Mouse (Mus musculus) liver, adult 2 months (tissue): ENCODE measurements around the gene Gm21983. TPM values are rescaled to one million over a fixed set of nuclear protein-coding genes. Genes with fewer than 3 reads are reported as not detected.

Source experiments
- DNase-seq: peaks from one replicate; pipeline ENCODE4 v3.0.0-alpha.2; 2011; ENCODE audit warnings: low read depth, low spot score; ENCODE audit errors: extremely low read depth
- H3K27ac ChIP-seq: fragments of 200-500 bp; replicated peaks from 2 replicates; pipeline ENCODE4 v1.5.1; 2012; ENCODE audit warnings: low read depth, mild to moderate bottlenecking, control low read depth, inconsistent platforms, low read length; ENCODE audit not compliant: insufficient read depth
- H3K27me3 ChIP-seq: fragments of 200-500 bp; 2 replicates; pipeline ENCODE4 v1.6.1; 2012; ENCODE audit warnings: mild to moderate bottlenecking, moderate library complexity, low read length, inconsistent platforms; ENCODE audit not compliant: control insufficient read depth, insufficient read depth
- H3K36me3 ChIP-seq: fragments of 200-500 bp; 2 replicates; pipeline ENCODE4 v1.6.1; 2012; ENCODE audit warnings: low read length, inconsistent platforms; ENCODE audit not compliant: control insufficient read depth, insufficient read depth
- H3K4me1 ChIP-seq: fragments of 200-500 bp; 2 replicates; pipeline ENCODE4 v1.6.1; 2011; ENCODE audit warnings: low read length; ENCODE audit not compliant: control insufficient read depth, insufficient read depth
- H3K4me3 ChIP-seq: fragments of 200-500 bp; 2 replicates; pipeline ENCODE4 v1.5.1; 2011; ENCODE audit warnings: low read depth, mild to moderate bottlenecking, control low read depth, low read length, moderate library complexity; ENCODE audit not compliant: insufficient read depth
- H3K79me2 ChIP-seq: fragments of 200-500 bp; 2 replicates; pipeline ENCODE4 v1.6.1; 2012; ENCODE audit warnings: inconsistent platforms, mild to moderate bottlenecking, low read length, moderate library complexity; ENCODE audit not compliant: control insufficient read depth, insufficient read depth
- H3K9ac ChIP-seq: fragments of 200-500 bp; 2 replicates; pipeline ENCODE4 v1.6.1; 2012; ENCODE audit warnings: low read depth, mild to moderate bottlenecking, control low read depth, inconsistent platforms, low read length
- CTCF ChIP-seq: fragments of 200-500 bp; IDR thresholded peaks from 2 replicates; pipeline ENCODE4 v1.5.1; 2011; ENCODE audit warnings: low read depth, low read length, control low read depth
- POLR2A ChIP-seq: fragments of 200-500 bp; IDR thresholded peaks from 2 replicates; pipeline ENCODE4 v1.6.1; 2011; ENCODE audit warnings: low read length, control low read depth; ENCODE audit not compliant: insufficient read depth; ENCODE audit errors: extremely low read depth
- WGBS: fragments of 180-500 bp; shearing (Covaris S2); methylation state at CpG from one replicate; pipeline ENCODE4 v1.1.7; 2018; 5-methylcytosine and 5-hydroxymethylcytosine counted together
- polyA plus RNA-seq: library from polyadenylated mRNA; depleted of rRNA; stranded (reverse); fragments of >200 nt; gene quantifications from 2 replicates; pipeline ENCODE4 v1.2.3, GENCODE M21; 2012
- total RNA-seq: library from RNA; depleted of rRNA; stranded (reverse); fragments of >200 nt; gene quantifications from 2 replicates; pipeline ENCODE4 v1.2.3, GENCODE M21; 2014

Gm21983 gene
- total and polyA plus RNA-seq, 2 experiments, result 0.09 TPM; not detected in 1

GRCm38 (mm10) chr7:27203730-27204449, 23.0 kb upstream of the Gm21983 start:
- H3K27ac ChIP-seq, result no peak overlapping the region
- no peaks in the 10 kb centered on the region for H3K4me1 ChIP-seq
- H3K4me3 ChIP-seq, result no peak overlapping the region
- H3K27me3 ChIP-seq, result no peaks in the 10 kb centered on the region
- 87% methylated on average over 8 of the region's 8 CpGs for WGBS
- DNase-seq, result no peak
- peaks cover 16% of the 10 kb centered on the region for H3K36me3 ChIP-seq
- TF ChIP-seq POLR2A (no peak), CTCF (no peak)
- no peak overlapping the region for H3K9ac ChIP-seq
- H3K79me2 ChIP-seq, result no peaks in the 10 kb centered on the region

GRCm38 (mm10) chr7:27198779-27199178, 17.9 kb upstream of the Gm21983 start:
- H3K79me2 ChIP-seq, result peaks cover 9% of the 10 kb centered on the region; the same call in 1 of the 2 replicates
- peaks cover 5% of the 10 kb centered on the region for H3K4me1 ChIP-seq
- no peak overlapping the region for H3K9ac ChIP-seq
- no peak overlapping the region for H3K27ac ChIP-seq
- H3K36me3 ChIP-seq, result peaks cover 13% of the 10 kb centered on the region
- WGBS, result 92% methylated on average over 8 of the region's 8 CpGs
- DNase-seq, result no peak
- TF ChIP-seq POLR2A (no peak), CTCF (no peak)
- no peaks in the 10 kb centered on the region for H3K27me3 ChIP-seq
- H3K4me3 ChIP-seq, result no peak overlapping the region

- Histone ChIP-seq H3K36me3 (peaks cover 13% of the 10 kb centered on the region), H3K79me2 (peaks cover 13% of the 10 kb centered on the region; the same call in 1 of the 2 replicates), H3K27me3 (no peaks in the 10 kb centered on the region), H3K4me3 (no peak overlapping the region), H3K9ac (no peak overlapping the region), H3K27ac (no peak overlapping the region), H3K4me1 (peaks cover 5% of the 10 kb centered on the region)
- TF ChIP-seq POLR2A, result no peak
- TF ChIP-seq CTCF, result no peak
- peak; percentile 41 for DNase-seq
These were observed 17.5 kb upstream of the Gm21983 start for GRCm38 (mm10) chr7:27198355-27198754.

GRCm38 (mm10) chr7:27197634-27198033, 16.7 kb upstream of the Gm21983 start:
- Histone ChIP-seq H3K27ac (no peak overlapping the region; the same call in 1 of the 2 replicates), H3K79me2 (peaks cover 16% of the 10 kb centered on the region; the same call in 1 of the 2 replicates), H3K4me3 (no peak overlapping the region), H3K27me3 (no peaks in the 10 kb centered on the region), H3K36me3 (peaks cover 12% of the 10 kb centered on the region), H3K4me1 (peaks cover 5% of the 10 kb centered on the region), H3K9ac (no peak overlapping the region)
- no peak for TF ChIP-seq POLR2A
- no peak for TF ChIP-seq CTCF
- no peak for DNase-seq
- 84% methylated on average over 8 of the region's 8 CpGs for whole genome bisulfite sequencing

- Histone ChIP-seq H3K36me3 (peaks cover 13% of the 10 kb centered on the region; the same call in 1 of the 2 replicates), H3K4me1 (peaks cover 5% of the 10 kb centered on the region), H3K9ac (no peak overlapping the region), H3K79me2 (peaks cover 18% of the 10 kb centered on the region; the same call in 1 of the 2 replicates), H3K27me3 (no peaks in the 10 kb centered on the region), H3K27ac (no peak overlapping the region; the same call in 1 of the 2 replicates), H3K4me3 (no peak overlapping the region)
- TF ChIP-seq CTCF, result no peak
- no peak for TF ChIP-seq POLR2A
- 74% methylated on average over 3 of the region's 3 CpGs for WGBS
- no peak for DNase-seq
These were observed 16.2 kb upstream of the Gm21983 start for GRCm38 (mm10) chr7:27197136-27197535.
